Mouse (Mus musculus): ENCODE data around the gene Hmgcs2.

Gene Hmgcs2

GRCm38 (mm10) chr3:98338584-98339041 is 58.4 kb downstream of the Hmgcs2 start:
- peak; percentile 60 for DNase-seq (ENCODE audit: low spot score)

GRCm38 (mm10) chr3:98339097-98339705 is 59.0 kb downstream of the Hmgcs2 start:
- peak; percentile 51 for DNase-seq (ENCODE audit: low spot score)

GRCm38 (mm10) chr3:98339706-98340109 is 59.5 kb downstream of the Hmgcs2 start, which contains the start of gene Phgdh:
Gene Phgdh (minus strand): TSS chr3:98339990.
- peak; percentile 42 for DNase-seq (ENCODE audit: low spot score)

GRCm38 (mm10) chr3:98340818-98341594 is 60.8 kb downstream of the Hmgcs2 start:
- no peak for DNase-seq (ENCODE audit: low spot score)

- DNase-seq (ENCODE audit: low spot score), result no peak
These were observed 63.0 kb downstream of the Hmgcs2 start for GRCm38 (mm10) chr3:98343235-98343634.

- DNase-seq (ENCODE audit: low spot score), result no peak
These were observed 67.9 kb downstream of the Hmgcs2 start for GRCm38 (mm10) chr3:98348106-98348505.

GRCm38 (mm10) chr3:98348705-98349104 is 68.5 kb downstream of the Hmgcs2 start:
- no peak for DNase-seq (ENCODE audit: low spot score)

- DNase-seq (ENCODE audit: low spot score), result peak; percentile 69
These were observed 73.7 kb downstream of the Hmgcs2 start for GRCm38 (mm10) chr3:98353892-98354291.

GRCm38 (mm10) chr3:98355344-98356025 is 75.2 kb downstream of the Hmgcs2 start:
- no peak for DNase-seq (ENCODE audit: low spot score)

- DNase-seq (ENCODE audit: low spot score), result no peak
These were observed 75.8 kb downstream of the Hmgcs2 start for GRCm38 (mm10) chr3:98356026-98356365.

GRCm38 (mm10) chr3:98356632-98357370 is 76.6 kb downstream of the Hmgcs2 start:
- no peak for DNase-seq (ENCODE audit: low spot score)

Data from urinary bladder, postnatal 25 days (tissue).